Comparison of ENCODE assay signal across 10 mouse cellular contexts in genomic region chr9:40636054-40636453, GRCm38 (mm10). TPM values are rescaled to one million over a fixed set of nuclear protein-coding genes. Genes with fewer than 3 reads are reported as not detected.
DNase-seq lines count a peak whose midpoint lies in the region; ATAC-seq and TF ChIP-seq lines count a peak whose summit lies in the region.
"Had no signal": no experiment of that assay in that cellular context is flagged by ENCODE, and none has a peak within 500 bp of the region (broad histone marks: within the 10 kb centered on the region; RNA-seq: fewer than 3 reads in every experiment).

No protein-coding gene starts in this region.

- no peaks in the 10 kb centered on the region for H3K27me3 ChIP-seq in liver, adult 2 months (ENCODE audit: control insufficient read depth, insufficient read depth, low read length)
- H3K27me3 ChIP-seq in liver, embryonic 11.5 days (replicated peaks; ENCODE audit: control insufficient read depth, insufficient read depth, low read length), result no peaks in the 10 kb centered on the region
- H3K27me3 ChIP-seq in Patski, result peaks cover 4% of the 10 kb centered on the region
- H3K27me3 ChIP-seq: midbrain, embryonic 12.5 days had no signal

- peak; percentile 79 for TF ChIP-seq CTCF in liver, adult 2 months (IDR thresholded peaks at IDR 0.05; ENCODE audit: low read depth, low read length)
- TF ChIP-seq CTCF in Patski (IDR thresholded peaks at IDR 0.05), result peak; percentile 91

- H3K79me2 ChIP-seq in liver, adult 2 months (ENCODE audit: control insufficient read depth, insufficient read depth, low read length), result no peaks in the 10 kb centered on the region

- TF ChIP-seq POLR2A in liver, adult 2 months (IDR thresholded peaks at IDR 0.05; ENCODE audit: extremely low read depth, insufficient read depth, low read length), result no peak

- H3K36me3 ChIP-seq in liver, adult 2 months (ENCODE audit: control insufficient read depth, insufficient read depth, low read length), result no peaks in the 10 kb centered on the region
- no peaks in the 10 kb centered on the region for H3K36me3 ChIP-seq in liver, embryonic 11.5 days (ENCODE audit: control insufficient read depth, insufficient read depth, low read length)
- H3K36me3 ChIP-seq: midbrain, embryonic 12.5 days had no signal

- no peaks in the 10 kb centered on the region for H3K9me3 ChIP-seq in liver, embryonic 11.5 days (ENCODE audit: control insufficient read depth, low read length)
- H3K9me3 ChIP-seq: midbrain, embryonic 12.5 days had no signal

- H3K9ac ChIP-seq in liver, adult 2 months (ENCODE audit: low read depth, low read length), result no peak overlapping the region
- no peak overlapping the region for H3K9ac ChIP-seq in liver, embryonic 11.5 days (ENCODE audit: low read depth, low read length)
- H3K9ac ChIP-seq: midbrain, embryonic 12.5 days had no signal

- POLR2A ChIA-PET in Patski (lab: Charles Lee), result no interaction called here

- CTCF ChIA-PET in Patski (lab: Charles Lee), result interaction anchor here (0.7 to 3.9 kb wide), 12 partner anchors 9 to 121 kb away, joined by 3 to 45 read pairs (median 4); no protein-coding TSS in a partner anchor

- DNase-seq in liver, adult 2 months (ENCODE audit: extremely low read depth, low read depth, low spot score), result peak; percentile 41
- DNase-seq in liver, embryonic 11.5 days (ENCODE audit: low spot score), result no peak
- no peak for DNase-seq in Patski (ENCODE audit: low read depth, low spot score)
- peak; percentile 81 to 88 for DNase-seq in cerebellum, postnatal 10 days
- DNase-seq in left cerebral cortex, postnatal 14 days (ENCODE audit: low spot score in 2 of 2), result peak; percentile 84 to 87
- DNase-seq in neural tube, embryonic 10.5 days (ENCODE audit: extremely low spot score, low spot score), result peak; percentile 62
- DNase-seq in thymus, postnatal 0 days (ENCODE audit: low spot score), result peak; percentile 43

- intact Hi-C loops in left cerebral cortex, postnatal 14 days (cut with DNase I), result loop anchor here (2.0 to 5.0 kb wide), 3 partner anchors 51 to 171 kb away; partner anchors contain the start of gene Clmp

- in situ Hi-C loops in Patski (cut with MboI; ENCODE audit: low pct_unique_long_range_greater_than_20kb), result loop anchor here (25.0 kb wide), 1 partner anchor 551 kb away; no protein-coding TSS in a partner anchor

- H3K4me3 ChIP-seq in liver, adult 2 months (ENCODE audit: insufficient read depth, low read depth, low read length), result no peak overlapping the region
- no peak overlapping the region for H3K4me3 ChIP-seq in liver, embryonic 11.5 days (ENCODE audit: low read depth, low read length)
- H3K4me3 ChIP-seq: midbrain, embryonic 12.5 days had no signal

- H3K4me2 ChIP-seq in liver, embryonic 11.5 days, result no peak overlapping the region
- H3K4me2 ChIP-seq: midbrain, embryonic 12.5 days had no signal

- ATAC-seq in liver, embryonic 11.5 days (replicated peaks; ENCODE audit: low FRiP score), result no peak
- ATAC-seq in Patski, result no peak
- ATAC-seq in granulocyte monocyte progenitor cell, adult 5-6 weeks (replicated peaks; ENCODE audit: poor library complexity, severe bottlenecking), result peak; percentile 48; the same call in 1 of the 2 replicates

- H3K27ac ChIP-seq in liver, adult 2 months (replicated peaks; ENCODE audit: insufficient read depth, low read depth, low read length), result no peak overlapping the region
- no peak overlapping the region for H3K27ac ChIP-seq in liver, embryonic 11.5 days (ENCODE audit: low read depth, low read length)

- WGBS in liver, adult 2 months, result 1% methylated on average over 2 of the region's 2 CpGs
- 16% methylated on average over 2 of the region's 2 CpGs for WGBS in liver, embryonic 11.5 days

- H3K4me1 ChIP-seq in liver, adult 2 months (ENCODE audit: control insufficient read depth, insufficient read depth, low read length), result peaks cover 9% of the 10 kb centered on the region
- H3K4me1 ChIP-seq in liver, embryonic 11.5 days (replicated peaks; ENCODE audit: control insufficient read depth, insufficient read depth, low read length), result peaks cover 3% of the 10 kb centered on the region; the same call in 1 of the 2 replicates

RNA-seq across cellular contexts. Expression of gene Gm21915, which starts 34.4 kb away (rescaled TPM):
- total RNA-seq in liver, adult 2 months (2014; rRNA removed), result not detected in 2 replicates
- polyA plus RNA-seq in liver, adult 2 months (2012; rRNA removed), result not detected in 2 replicates
- not detected in 2 replicates for polyA plus RNA-seq in liver, embryonic 11.5 days (2014; fragmentation: Nextera tagmentation; extraction: Ambion mirVana)
- polyA plus RNA-seq in Patski (2021), result not detected
- total RNA-seq in granulocyte monocyte progenitor cell, adult 5-6 weeks (2014; fragmentation: Nextera tagmentation), result not detected in 2 replicates
- total RNA-seq in granulocyte monocyte progenitor cell, adult 5-6 weeks (2017), result not detected in 2 replicates
- not detected for total RNA-seq in left cerebral cortex, postnatal 14 days (2021)
- polyA plus RNA-seq in thymus, postnatal 0 days (2015; fragmentation: Nextera tagmentation; extraction: Ambion mirVana), result not detected in 2 replicates
- polyA plus RNA-seq: frontal cortex, adult 2 months; midbrain, embryonic 12.5 days had no signal

RNA-seq across cellular contexts. Expression of gene Clmp, which starts 49.7 kb away (rescaled TPM):
- total RNA-seq in liver, adult 2 months (2014; rRNA removed), result 0.40 and 0.46 TPM in 2 replicates
- 0.98 and 1.3 TPM in 2 replicates for polyA plus RNA-seq in liver, adult 2 months (2012; rRNA removed)
- polyA plus RNA-seq in liver, embryonic 11.5 days (2014; fragmentation: Nextera tagmentation; extraction: Ambion mirVana), result 7.4 and 7.7 TPM in 2 replicates
- 0.06 TPM for polyA plus RNA-seq in Patski (2021)
- not detected in 2 replicates for total RNA-seq in granulocyte monocyte progenitor cell, adult 5-6 weeks (2014; fragmentation: Nextera tagmentation)
- total RNA-seq in granulocyte monocyte progenitor cell, adult 5-6 weeks (2017), result 0.13 and 0.52 TPM in 2 replicates
- 10 to 100 TPM; 29.8 to 30.2 TPM for total RNA-seq in left cerebral cortex, postnatal 14 days (2021)
- polyA plus RNA-seq in thymus, postnatal 0 days (2015; fragmentation: Nextera tagmentation; extraction: Ambion mirVana), result 0.74 and 0.75 TPM in 2 replicates

Comparison
In these comparisons a context has a peak if more than half of its experiments do, and no peak if none do; other contexts are left out.
1. DNase-seq: peak in liver, adult 2 months (single experiment), cerebellum, postnatal 10 days (2 of 2), left cerebral cortex, postnatal 14 days (2 of 2), neural tube, embryonic 10.5 days (single experiment) and thymus, postnatal 0 days (single experiment); none in liver, embryonic 11.5 days (single experiment) and Patski (single experiment).